ENCODE assay signal across 24 mouse cellular contexts in genomic region chr13:73735928-73736327, GRCm38 (mm10). TPM values are rescaled to one million over a fixed set of nuclear protein-coding genes. Genes with fewer than 3 reads are reported as not detected.
"Had no signal": no experiment of that assay in that cellular context is flagged by ENCODE, and none has a peak within 500 bp of the region (broad histone marks: within the 10 kb centered on the region; RNA-seq: fewer than 3 reads in every experiment).

No protein-coding gene starts in this region.

- H3K4me2 ChIP-seq: limb, embryonic 13.5 days; lung, embryonic 14.5 days; midbrain, embryonic 12.5 days; midbrain, embryonic 15.5 days; neural tube, embryonic 12.5 days; neural tube, embryonic 15.5 days had no signal

- H3K4me3 ChIP-seq: layer of hippocampus, adult 2 months; limb, embryonic 10.5 days; limb, embryonic 13.5 days; midbrain, embryonic 12.5 days; midbrain, embryonic 15.5 days; neural tube, embryonic 12.5 days; neural tube, embryonic 15.5 days had no signal

- H3K36me3 ChIP-seq: limb, embryonic 10.5 days; limb, embryonic 13.5 days; midbrain, embryonic 12.5 days; midbrain, embryonic 15.5 days; neural tube, embryonic 12.5 days; neural tube, embryonic 15.5 days had no signal

- H3K9me3 ChIP-seq: limb, embryonic 10.5 days; limb, embryonic 13.5 days; midbrain, embryonic 12.5 days; midbrain, embryonic 15.5 days; neural tube, embryonic 12.5 days; neural tube, embryonic 15.5 days had no signal

- H3K9ac ChIP-seq: limb, embryonic 13.5 days; liver, embryonic 14.5 days; liver, postnatal 0 days; lung, embryonic 14.5 days; midbrain, embryonic 12.5 days; midbrain, embryonic 15.5 days; neural tube, embryonic 12.5 days; neural tube, embryonic 15.5 days had no signal

- DNase-seq: kidney, adult 18-20 months; kidney, postnatal 25 days; layer of hippocampus, adult 9-11 months; liver; right cerebral cortex, adult 18-20 months; right cerebral cortex, postnatal 14 days; right cerebral cortex, postnatal 4 days; spleen, adult 18-20 months; thymus, postnatal 14 days; thymus, postnatal 4 days had no signal

- H3K27ac ChIP-seq: kidney, postnatal 0 days; layer of hippocampus, adult 2 months; limb, embryonic 10.5 days; limb, embryonic 13.5 days; liver, embryonic 14.5 days; macrophage; midbrain, embryonic 12.5 days; midbrain, embryonic 15.5 days; neural tube, embryonic 12.5 days; neural tube, embryonic 15.5 days had no signal

- ATAC-seq: midbrain, embryonic 15.5 days had no signal

RNA-seq across cellular contexts. Expression of gene Slc6a19, which starts 31.3 kb away (rescaled TPM):
- polyA plus RNA-seq: limb, embryonic 10.5 days; lung, postnatal 0 days; stomach, embryonic 14.5 days had no signal

RNA-seq across cellular contexts. Expression of gene Slc6a18, which starts 58.1 kb away (rescaled TPM):
- polyA plus RNA-seq: limb, embryonic 10.5 days; limb, embryonic 13.5 days; liver, embryonic 14.5 days; liver, postnatal 0 days; lung, embryonic 14.5 days; lung, postnatal 0 days; macrophage; midbrain, embryonic 12.5 days; midbrain, embryonic 15.5 days; neural tube, embryonic 12.5 days; neural tube, embryonic 15.5 days; stomach, embryonic 14.5 days had no signal
